Mouse (Mus musculus) heart, adult 2 months (tissue): ENCODE measurements around the gene Odf2.

ENCODE experiments used
- EP300 ChIP-seq: fragments of 200-500 bp; IDR thresholded peaks from 2 replicates; pipeline ENCODE4 v1.6.1; 2011; ENCODE audit warnings: low read depth, low read length, control low read depth; ENCODE audit not compliant: insufficient read depth
- POLR2A ChIP-seq: fragments of 200-500 bp; IDR thresholded peaks from 2 replicates; pipeline ENCODE4 v1.6.1; 2011; ENCODE audit warnings: mild to moderate bottlenecking, low read depth, low read length, control low read depth; ENCODE audit not compliant: insufficient read depth

- TF ChIP-seq POLR2A, result no peak
- no peak for TF ChIP-seq EP300
Measured at GRCm38 (mm10) chr2:29872581-29873295, 16.3 kb upstream of the Odf2 start.
